Mouse (Mus musculus) olfactory bulb, adult 2 months (tissue): Measurements from ENCODE around the gene Cdca3.

Experiments used
- CTCF ChIP-seq: fragments of 200-500 bp; IDR thresholded peaks from 2 replicates; pipeline ENCODE4 v1.5.1; 2012; ENCODE audit warnings: low read depth, mild to moderate bottlenecking, low read length, moderate library complexity; ENCODE audit not compliant: insufficient read depth
- POLR2A ChIP-seq: fragments of 200-500 bp; IDR thresholded peaks from 2 replicates; pipeline ENCODE4 v1.6.1; 2012; ENCODE audit warnings: mild to moderate bottlenecking, low read depth, low read length, moderate library complexity; ENCODE audit not compliant: insufficient read depth

GRCm38 (mm10) chr6:124813933-124814332 is 15.4 kb upstream of the Cdca3 start, which contains the start of gene Tpi1:
- TF ChIP-seq POLR2A (peak; percentile 71), CTCF (no peak)
